8 mouse cellular contexts compared by ENCODE assay signal in genomic region chr16:20237426-20237825, GRCm38 (mm10). TPM values are rescaled to one million over a fixed set of nuclear protein-coding genes. Genes with fewer than 3 reads are reported as not detected.
A peak's percentile ranks its signal among the peaks of the same experiment; 100 is the strongest.
DNase-seq lines count a peak whose midpoint lies in the region; ATAC-seq and TF ChIP-seq lines count a peak whose summit lies in the region.

No protein-coding gene starts in this region.

- peak; percentile 92 for ATAC-seq in Patski
- ATAC-seq in kidney, embryonic 15.5 days (replicated peaks; ENCODE audit: low FRiP score): peak; percentile 52

- no peak for TF ChIP-seq POLR2A in lung, adult 2 months (IDR thresholded peaks at IDR 0.05; ENCODE audit: borderline replicate concordance, extremely low read depth, low read depth, low read length)

- CTCF ChIA-PET in Patski (lab: Charles Lee): interaction anchor here (1.2 to 1.8 kb wide), 4 partner anchors 10 to 49 kb away, joined by 3 to 4 read pairs (median 4); no protein-coding TSS in a partner anchor

- no peak overlapping the region for H3K4me2 ChIP-seq in kidney, embryonic 15.5 days

- no peak for TF ChIP-seq CTCF in Patski (IDR thresholded peaks at IDR 0.05)
- no peak for TF ChIP-seq CTCF in lung, adult 2 months (IDR thresholded peaks at IDR 0.05; ENCODE audit: insufficient read depth, low read length)

- H3K27ac ChIP-seq in kidney, embryonic 15.5 days: no peak overlapping the region

- H3K4me1 ChIP-seq in kidney, embryonic 15.5 days: peaks cover 17% of the 10 kb centered on the region; the same call in 1 of the 2 replicates
- H3K4me1 ChIP-seq in lung, adult 2 months (ENCODE audit: control insufficient read depth, insufficient read depth, low read length): peaks cover 5% of the 10 kb centered on the region

- H3K27me3 ChIP-seq in Patski: peaks cover 10% of the 10 kb centered on the region
- H3K27me3 ChIP-seq in kidney, embryonic 15.5 days: 0 out of 2 replicates have a peak, but pooled peaks cover 7% of the 10 kb centered on the region

- H3K9me3 ChIP-seq in kidney, embryonic 15.5 days (replicated peaks): no peaks in the 10 kb centered on the region

- H3K36me3 ChIP-seq in kidney, embryonic 15.5 days: peaks cover 15% of the 10 kb centered on the region

- POLR2A ChIA-PET in Patski (lab: Charles Lee): no interaction called here

- H3K4me3 ChIP-seq in kidney, embryonic 15.5 days (replicated peaks): no peak overlapping the region
- H3K4me3 ChIP-seq in lung, adult 2 months (replicated peaks; ENCODE audit: extremely low read depth, low read depth, low read length): no peak overlapping the region

- WGBS in kidney, embryonic 15.5 days: 70% methylated on average over 4 of the region's 4 CpGs
- WGBS in lung, adult 2 months: 68% methylated on average over 4 of the region's 4 CpGs

- no peak overlapping the region for H3K9ac ChIP-seq in kidney, embryonic 15.5 days

- DNase-seq in kidney, adult 11 months: peak; percentile 11
- DNase-seq in kidney, adult 18-20 months: no peak
- peak; percentile 60 for DNase-seq in Patski (ENCODE audit: low read depth, low spot score)
- DNase-seq in cerebellum, adult 11 months: peak; percentile 48
- DNase-seq in urinary bladder, adult 18-20 months (ENCODE audit: low spot score in 2 of 2): no peak
- DNase-seq in lung, adult 2 months: no peak
- DNase-seq in frontal cortex, postnatal 14 days (ENCODE audit: low spot score in 2 of 2): no peak

- in situ Hi-C loops in Patski (cut with MboI; ENCODE audit: low pct_unique_long_range_greater_than_20kb): no loop called here

RNA-seq across cellular contexts. Expression of gene Map6d1, which starts 3.7 kb away (rescaled TPM):
- polyA plus RNA-seq in Patski (2021): 0.14 TPM
- polyA plus RNA-seq in kidney, embryonic 15.5 days (2015; fragmentation: Nextera tagmentation; extraction: Ambion mirVana): 0.74 and 0.85 TPM in 2 replicates
- polyA plus RNA-seq in lung, adult 2 months (2012; rRNA removed): not detected in 2 replicates

Comparison
In these comparisons a context has a peak if more than half of its experiments do, and no peak if none do; other contexts are left out.
1. DNase-seq: peak in kidney, adult 11 months (single experiment), Patski (single experiment) and cerebellum, adult 11 months (single experiment); none in kidney, adult 18-20 months (single experiment), urinary bladder, adult 18-20 months (0 of 2), lung, adult 2 months (single experiment) and frontal cortex, postnatal 14 days (0 of 2).